Mouse (Mus musculus) cortical plate, adult 2 months (tissue): ENCODE results near the gene Slc26a10.

Experiments used
- CTCF ChIP-seq: fragments of 200-500 bp; IDR thresholded peaks from 2 replicates; pipeline ENCODE4 v1.5.1; 2011; ENCODE audit warnings: mild to moderate bottlenecking, control low read depth, low read length; ENCODE audit not compliant: insufficient read depth; ENCODE audit errors: extremely low read depth
- POLR2A ChIP-seq: fragments of 200-500 bp; IDR thresholded peaks from 2 replicates; pipeline ENCODE4 v1.6.1; 2011; ENCODE audit warnings: mild to moderate bottlenecking, low read length, control low read depth; ENCODE audit not compliant: insufficient read depth; ENCODE audit errors: extremely low read depth

GRCm38 (mm10) chr10:127199474-127199873 is 19.0 kb upstream of the Slc26a10 start:
- TF ChIP-seq POLR2A = no peak
- TF ChIP-seq CTCF = no peak
